Mouse (Mus musculus): ENCODE data around the gene Pnmal1. TPM values are rescaled to one million over a fixed set of nuclear protein-coding genes. Genes with fewer than 3 reads are reported as not detected.
"Not testable (repeated sequence)": the region's sequence is repeated elsewhere in the genome, so short reads cannot be mapped to it uniquely, and the experiment has no call there.

Pnmal1 gene
- polyA plus RNA-seq, 1 experiment, result not detected

- H3K4me3 ChIP-seq (replicated peaks), result no peak overlapping the region
- peaks cover 50% of the 10 kb centered on the region for H3K27me3 ChIP-seq (replicated peaks)
- H3K36me3 ChIP-seq (replicated peaks; ENCODE audit: low read length), result no peaks in the 10 kb centered on the region
- H3K4me1 ChIP-seq, result peaks cover 69% of the 10 kb centered on the region
- TF ChIP-seq GATA1 (IDR thresholded peaks at IDR 0.05; ENCODE audit: borderline replicate concordance, low read length) (no peak), FLI1 (IDR thresholded peaks at IDR 0.05; ENCODE audit: low read length) (no peak)
- no peaks in the 10 kb centered on the region for H3K9me3 ChIP-seq
These were observed 8.4 kb upstream of the Pnmal1 start for GRCm38 (mm10) chr7:16950861-16951635.

GRCm38 (mm10) chr7:16953776-16954175, 5.7 kb upstream of the Pnmal1 start:
- not testable (repeated sequence) for H3K36me3 ChIP-seq (replicated peaks; ENCODE audit: low read length); H3K9me3 ChIP-seq; H3K4me3 ChIP-seq (replicated peaks)
- peaks cover 22% of the 10 kb centered on the region for H3K27me3 ChIP-seq (replicated peaks)
- peaks cover 53% of the 10 kb centered on the region for H3K4me1 ChIP-seq

- Histone ChIP-seq H3K4me3 (replicated peaks) (no peak overlapping the region), H3K9me3 (no peaks in the 10 kb centered on the region), H3K27me3 (replicated peaks) (peaks cover 17% of the 10 kb centered on the region), H3K36me3 (replicated peaks; ENCODE audit: low read length) (no peaks in the 10 kb centered on the region), H3K4me1 (peaks cover 48% of the 10 kb centered on the region)
- no peak for TF ChIP-seq GATA1 (IDR thresholded peaks at IDR 0.05; ENCODE audit: borderline replicate concordance, low read length)
- no peak for TF ChIP-seq FLI1 (IDR thresholded peaks at IDR 0.05; ENCODE audit: low read length)
These were observed 3.8 kb upstream of the Pnmal1 start for GRCm38 (mm10) chr7:16955712-16956111.

- peaks cover 42% of the 10 kb centered on the region for H3K4me1 ChIP-seq
- H3K27me3 ChIP-seq (replicated peaks), result peaks cover 24% of the 10 kb centered on the region
- no peak overlapping the region for H3K4me3 ChIP-seq (replicated peaks)
- no peaks in the 10 kb centered on the region for H3K9me3 ChIP-seq
- no peak for TF ChIP-seq GATA1 (IDR thresholded peaks at IDR 0.05; ENCODE audit: borderline replicate concordance, low read length)
- TF ChIP-seq FLI1 (IDR thresholded peaks at IDR 0.05; ENCODE audit: low read length), result no peak
- H3K36me3 ChIP-seq (replicated peaks; ENCODE audit: low read length), result no peaks in the 10 kb centered on the region
These were observed 2.8 kb upstream of the Pnmal1 start for GRCm38 (mm10) chr7:16956410-16957265.

- Histone ChIP-seq H3K9me3 (no peaks in the 10 kb centered on the region), H3K36me3 (replicated peaks; ENCODE audit: low read length) (no peaks in the 10 kb centered on the region), H3K27me3 (replicated peaks) (peaks cover 33% of the 10 kb centered on the region), H3K4me3 (replicated peaks) (no peak overlapping the region), H3K4me1 (peaks cover 10% of the 10 kb centered on the region)
- TF ChIP-seq FLI1 (IDR thresholded peaks at IDR 0.05; ENCODE audit: low read length) (no peak), GATA1 (IDR thresholded peaks at IDR 0.05; ENCODE audit: borderline replicate concordance, low read length) (no peak)
These were observed 2.2 kb downstream of the Pnmal1 start for GRCm38 (mm10) chr7:16961678-16962077.

GRCm38 (mm10) chr7:16968414-16968813, 8.9 kb downstream of the Pnmal1 start:
- H3K9me3 ChIP-seq, result peaks cover 11% of the 10 kb centered on the region

GRCm38 (mm10) chr7:16971160-16971559, 11.7 kb downstream of the Pnmal1 start:
- no peaks in the 10 kb centered on the region for H3K36me3 ChIP-seq (replicated peaks; ENCODE audit: low read length)
- no peak for TF ChIP-seq GATA1 (IDR thresholded peaks at IDR 0.05; ENCODE audit: borderline replicate concordance, low read length)

More at GRCm38 (mm10) chr7:16968414-16968813, 8.9 kb downstream of the Pnmal1 start:
- no peaks in the 10 kb centered on the region; the same call in 1 of the 2 replicates for H3K4me1 ChIP-seq
- H3K27me3 ChIP-seq (replicated peaks), result peaks cover 2% of the 10 kb centered on the region
- no peak overlapping the region for H3K4me3 ChIP-seq (replicated peaks)
- no peaks in the 10 kb centered on the region for H3K36me3 ChIP-seq (replicated peaks; ENCODE audit: low read length)
- TF ChIP-seq GATA1 (IDR thresholded peaks at IDR 0.05; ENCODE audit: borderline replicate concordance, low read length) (no peak), FLI1 (IDR thresholded peaks at IDR 0.05; ENCODE audit: low read length) (no peak)

GRCm38 (mm10) chr7:16974018-16974417, 14.5 kb downstream of the Pnmal1 start:
- Histone ChIP-seq H3K4me1 (peaks cover 3% of the 10 kb centered on the region; the same call in 1 of the 2 replicates), H3K27me3 (replicated peaks) (no peaks in the 10 kb centered on the region), H3K9me3 (0 out of 2 replicates have a peak, but pooled peaks cover 4% of the 10 kb centered on the region), H3K36me3 (replicated peaks; ENCODE audit: low read length) (no peaks in the 10 kb centered on the region), H3K4me3 (replicated peaks) (no peak overlapping the region)
- TF ChIP-seq GATA1 (IDR thresholded peaks at IDR 0.05; ENCODE audit: borderline replicate concordance, low read length), result no peak
- no peak for TF ChIP-seq FLI1 (IDR thresholded peaks at IDR 0.05; ENCODE audit: low read length)

More at GRCm38 (mm10) chr7:16971160-16971559, 11.7 kb downstream of the Pnmal1 start:
- Histone ChIP-seq H3K27me3 (replicated peaks) (no peaks in the 10 kb centered on the region), H3K4me3 (replicated peaks) (no peak overlapping the region), H3K9me3 (peaks cover 11% of the 10 kb centered on the region), H3K4me1 (peaks cover 3% of the 10 kb centered on the region; the same call in 1 of the 2 replicates)

GRCm38 (mm10) chr7:16976298-16976697, 16.8 kb downstream of the Pnmal1 start:
- Histone ChIP-seq H3K27me3 (replicated peaks) (no peaks in the 10 kb centered on the region), H3K36me3 (replicated peaks; ENCODE audit: low read length) (no peaks in the 10 kb centered on the region), H3K4me1 (peaks cover 21% of the 10 kb centered on the region), H3K4me3 (replicated peaks) (no peak overlapping the region), H3K9me3 (no peaks in the 10 kb centered on the region)
- TF ChIP-seq FLI1 (IDR thresholded peaks at IDR 0.05; ENCODE audit: low read length) (no peak), GATA1 (IDR thresholded peaks at IDR 0.05; ENCODE audit: borderline replicate concordance, low read length) (no peak)

- Histone ChIP-seq H3K4me1 (peaks cover 36% of the 10 kb centered on the region), H3K27me3 (replicated peaks) (no peaks in the 10 kb centered on the region), H3K9me3 (no peaks in the 10 kb centered on the region), H3K36me3 (replicated peaks; ENCODE audit: low read length) (no peaks in the 10 kb centered on the region), H3K4me3 (replicated peaks) (no peak overlapping the region)
- no peak for TF ChIP-seq FLI1 (IDR thresholded peaks at IDR 0.05; ENCODE audit: low read length)
- no peak for TF ChIP-seq GATA1 (IDR thresholded peaks at IDR 0.05; ENCODE audit: borderline replicate concordance, low read length)
These were observed 18.7 kb downstream of the Pnmal1 start for GRCm38 (mm10) chr7:16978173-16978572.
